Mouse (Mus musculus): Measurements from ENCODE around the gene Smg9. TPM values are rescaled to one million over a fixed set of nuclear protein-coding genes. Genes with fewer than 3 reads are reported as not detected.
"Not testable (repeated sequence)": the region's sequence is repeated elsewhere in the genome, so short reads cannot be mapped to it uniquely, and the experiment has no call there.

Gene Smg9
- polyA plus RNA-seq, 1 experiment from 2014 or later = 24.5 TPM

- Histone ChIP-seq H3K9ac (no peak overlapping the region), H3K9me3 (ENCODE audit: low read depth, low read length) (no peaks in the 10 kb centered on the region), H3K36me3 (ENCODE audit: insufficient read depth) (0 out of 2 replicates have a peak, but pooled peaks cover 3% of the 10 kb centered on the region), H3K27ac (ENCODE audit: low read depth) (no peak overlapping the region), H3K4me1 (ENCODE audit: insufficient read depth) (no peaks in the 10 kb centered on the region), H3K27me3 (ENCODE audit: insufficient read depth, low read length) (no peaks in the 10 kb centered on the region), H3K4me3 (ENCODE audit: low read depth, low read length) (no peak overlapping the region), H3K4me2 (no peak overlapping the region)
- TF ChIP-seq CTCF (IDR thresholded peaks at IDR 0.05; ENCODE audit: low read depth) = no peak
- 63% methylated on average over 11 of the region's 11 CpGs for WGBS
- ATAC-seq (ENCODE audit: insufficient read depth) = no peak
- no peak for DNase-seq
Observed at GRCm38 (mm10) chr7:24396832-24397231, 2.6 kb upstream of the Smg9 start.

GRCm38 (mm10) chr7:24398364-24398913 is 980 bp upstream of the Smg9 start:
- DNase-seq (no peak), ATAC-seq (ENCODE audit: insufficient read depth) (no peak)
- Histone ChIP-seq H3K27ac (ENCODE audit: low read depth) (no peak overlapping the region), H3K9me3 (ENCODE audit: low read depth, low read length) (0 out of 2 replicates have a peak, but pooled peaks cover 3% of the 10 kb centered on the region), H3K4me2 (peak overlapping the region; percentile 69; the same call in 1 of the 2 replicates), H3K36me3 (ENCODE audit: insufficient read depth) (peaks cover 10% of the 10 kb centered on the region; the same call in 1 of the 2 replicates), H3K4me1 (ENCODE audit: insufficient read depth) (no peaks in the 10 kb centered on the region), H3K9ac (no peak overlapping the region), H3K4me3 (ENCODE audit: low read depth, low read length) (no peak overlapping the region; the same call in 1 of the 2 replicates), H3K27me3 (ENCODE audit: insufficient read depth, low read length) (no peaks in the 10 kb centered on the region)
- TF ChIP-seq CTCF (IDR thresholded peaks at IDR 0.05; ENCODE audit: low read depth) = no peak
- WGBS = 91% methylated on average over 8 of the region's 8 CpGs

GRCm38 (mm10) chr7:24400082-24400452 is 648 bp downstream of the Smg9 start:
- H3K9me3 ChIP-seq (ENCODE audit: low read depth, low read length) = 0 out of 2 replicates have a peak, but pooled peaks cover 3% of the 10 kb centered on the region
- peak overlapping the region; percentile 61 for H3K4me3 ChIP-seq (ENCODE audit: low read depth, low read length)
- DNase-seq = no peak
- peak overlapping the region; percentile 69 for H3K4me2 ChIP-seq
- peak overlapping the region; percentile 97; the same call in 1 of the 2 replicates for H3K27ac ChIP-seq (ENCODE audit: low read depth)
- no peak for ATAC-seq (ENCODE audit: insufficient read depth)
- no peaks in the 10 kb centered on the region for H3K27me3 ChIP-seq (ENCODE audit: insufficient read depth, low read length)
- no peaks in the 10 kb centered on the region for H3K4me1 ChIP-seq (ENCODE audit: insufficient read depth)
- H3K36me3 ChIP-seq (ENCODE audit: insufficient read depth) = peaks cover 22% of the 10 kb centered on the region
- WGBS = 9% methylated on average over 3 of the region's 3 CpGs
- peak overlapping the region; percentile 61 for H3K9ac ChIP-seq
- no peak for TF ChIP-seq CTCF (IDR thresholded peaks at IDR 0.05; ENCODE audit: low read depth)

- not testable (repeated sequence) for H3K27ac ChIP-seq (ENCODE audit: low read depth); DNase-seq; H3K27me3 ChIP-seq (ENCODE audit: insufficient read depth, low read length); H3K9ac ChIP-seq; H3K9me3 ChIP-seq (ENCODE audit: low read depth, low read length); H3K4me1 ChIP-seq (ENCODE audit: insufficient read depth); ATAC-seq (ENCODE audit: insufficient read depth)
- Histone ChIP-seq H3K4me2 (peak overlapping the region; percentile 69), H3K4me3 (ENCODE audit: low read depth, low read length) (peak overlapping the region; percentile 61), H3K36me3 (ENCODE audit: insufficient read depth) (peaks cover 25% of the 10 kb centered on the region)
- 95% methylated on average over 4 of the region's 4 CpGs for WGBS
Observed at GRCm38 (mm10) chr7:24400489-24400888, 1.1 kb downstream of the Smg9 start.

- H3K9ac ChIP-seq = no peak overlapping the region
- no peak overlapping the region for H3K27ac ChIP-seq (ENCODE audit: low read depth)
- 99% methylated on average over 9 of the region's 9 CpGs for WGBS
- peak; percentile 62 for TF ChIP-seq CTCF (IDR thresholded peaks at IDR 0.05; ENCODE audit: low read depth)
- H3K27me3 ChIP-seq (ENCODE audit: insufficient read depth, low read length) = no peaks in the 10 kb centered on the region
- no peak overlapping the region for H3K4me2 ChIP-seq
- H3K4me1 ChIP-seq (ENCODE audit: insufficient read depth) = no peaks in the 10 kb centered on the region
- H3K4me3 ChIP-seq (ENCODE audit: low read depth, low read length) = no peak overlapping the region
- DNase-seq (no peak), ATAC-seq (ENCODE audit: insufficient read depth) (no peak)
- H3K36me3 ChIP-seq (ENCODE audit: insufficient read depth) = peaks cover 37% of the 10 kb centered on the region
- H3K9me3 ChIP-seq (ENCODE audit: low read depth, low read length) = 0 out of 2 replicates have a peak, but pooled peaks cover 3% of the 10 kb centered on the region
Observed at GRCm38 (mm10) chr7:24402851-24403250, 3.4 kb downstream of the Smg9 start.

GRCm38 (mm10) chr7:24405649-24406048 is 6.2 kb downstream of the Smg9 start:
- 87% methylated on average over 12 of the region's 13 CpGs for WGBS

GRCm38 (mm10) chr7:24406528-24407344 is 7.3 kb downstream of the Smg9 start:
- Histone ChIP-seq H3K9me3 (ENCODE audit: low read depth, low read length) (0 out of 2 replicates have a peak, but pooled peaks cover 3% of the 10 kb centered on the region), H3K4me1 (ENCODE audit: insufficient read depth) (no peaks in the 10 kb centered on the region), H3K9ac (no peak overlapping the region), H3K27me3 (ENCODE audit: insufficient read depth, low read length) (no peaks in the 10 kb centered on the region), H3K4me2 (no peak overlapping the region), H3K36me3 (ENCODE audit: insufficient read depth) (peaks cover 37% of the 10 kb centered on the region), H3K4me3 (ENCODE audit: low read depth, low read length) (no peak overlapping the region), H3K27ac (ENCODE audit: low read depth) (no peak overlapping the region)
- peak; percentile 93 for DNase-seq
- peak; percentile 77 for TF ChIP-seq CTCF (IDR thresholded peaks at IDR 0.05; ENCODE audit: low read depth)
- WGBS = 41% methylated on average over 5 of the region's 5 CpGs
- ATAC-seq (ENCODE audit: insufficient read depth) = peak; percentile 53; the same call in 1 of the 2 replicates

More at GRCm38 (mm10) chr7:24405649-24406048, 6.2 kb downstream of the Smg9 start:
- Histone ChIP-seq H3K4me1 (ENCODE audit: insufficient read depth) (no peaks in the 10 kb centered on the region), H3K4me2 (no peak overlapping the region), H3K27ac (ENCODE audit: low read depth) (no peak overlapping the region), H3K9me3 (ENCODE audit: low read depth, low read length) (0 out of 2 replicates have a peak, but pooled peaks cover 3% of the 10 kb centered on the region), H3K27me3 (ENCODE audit: insufficient read depth, low read length) (no peaks in the 10 kb centered on the region), H3K36me3 (ENCODE audit: insufficient read depth) (peaks cover 40% of the 10 kb centered on the region), H3K9ac (no peak overlapping the region; the same call in 1 of the 2 replicates), H3K4me3 (ENCODE audit: low read depth, low read length) (no peak overlapping the region)
- TF ChIP-seq CTCF (IDR thresholded peaks at IDR 0.05; ENCODE audit: low read depth) = no peak
- ATAC-seq (ENCODE audit: insufficient read depth) (no peak), DNase-seq (no peak)
